Mouse (Mus musculus) adipocyte (in vitro differentiated cells): ENCODE data around the gene Cdk2ap2.
"Not testable (repeated sequence)": the region's sequence is repeated elsewhere in the genome, so short reads cannot be mapped to it uniquely, and the experiment has no call there.

Source experiments
- DNase-seq: peaks from one replicate; pipeline ENCODE4 v3.0.0-alpha.2; 2016; ENCODE audit warnings: low spot score

Gene Cdk2ap2

GRCm38 (mm10) chr19:4096642-4097440 lies at the start of gene Cdk2ap2:
Gene Cdk2ap2 (plus strand): TSS chr19:4097182.
- DNase-seq: peak; percentile 99

GRCm38 (mm10) chr19:4047859-4048258 lies 49.1 kb upstream of the Cdk2ap2 start:
- peak; percentile 91 for DNase-seq

GRCm38 (mm10) chr19:4049069-4049468 lies 47.9 kb upstream of the Cdk2ap2 start:
- not testable (repeated sequence) for DNase-seq

- DNase-seq: no peak
Measured at GRCm38 (mm10) chr19:4051016-4051415, 46.0 kb upstream of the Cdk2ap2 start.

- peak; percentile 77 for DNase-seq
Measured at GRCm38 (mm10) chr19:4051741-4052515, 45.1 kb upstream of the Cdk2ap2 start.

GRCm38 (mm10) chr19:4052516-4053030 lies 44.4 kb upstream of the Cdk2ap2 start:
- DNase-seq: peak; percentile 40

- DNase-seq: no peak
Measured at GRCm38 (mm10) chr19:4054613-4055012, 42.4 kb upstream of the Cdk2ap2 start.

GRCm38 (mm10) chr19:4055216-4055946 lies 41.6 kb upstream of the Cdk2ap2 start:
- DNase-seq: peak; percentile 49

- no peak for DNase-seq
Measured at GRCm38 (mm10) chr19:4055947-4056693, 40.9 kb upstream of the Cdk2ap2 start.

- no peak for DNase-seq
Measured at GRCm38 (mm10) chr19:4056727-4057126, 40.3 kb upstream of the Cdk2ap2 start.

- no peak for DNase-seq
Measured at GRCm38 (mm10) chr19:4057389-4057788, 39.6 kb upstream of the Cdk2ap2 start.

GRCm38 (mm10) chr19:4057962-4058361 lies 39.0 kb upstream of the Cdk2ap2 start:
- no peak for DNase-seq

- DNase-seq: no peak
Measured at GRCm38 (mm10) chr19:4058581-4058980, 38.4 kb upstream of the Cdk2ap2 start.

GRCm38 (mm10) chr19:4059069-4059740 lies 37.8 kb upstream of the Cdk2ap2 start, which contains the start of gene Gstp3:
Gene Gstp3 (minus strand): TSS chr19:4059569.
- no peak for DNase-seq

GRCm38 (mm10) chr19:4060044-4060898 lies 36.7 kb upstream of the Cdk2ap2 start:
- DNase-seq: not testable (repeated sequence)

- no peak for DNase-seq
Measured at GRCm38 (mm10) chr19:4060899-4061465, 36.0 kb upstream of the Cdk2ap2 start.

GRCm38 (mm10) chr19:4063357-4063756 lies 33.6 kb upstream of the Cdk2ap2 start:
- not testable (repeated sequence) for DNase-seq

GRCm38 (mm10) chr19:4064501-4064900 lies 32.5 kb upstream of the Cdk2ap2 start:
- not testable (repeated sequence) for DNase-seq

GRCm38 (mm10) chr19:4066280-4066679 lies 30.7 kb upstream of the Cdk2ap2 start:
- no peak for DNase-seq
